Mouse (Mus musculus) liver, adult 2 months (tissue): ENCODE results near the gene Atp5mpl.

Source experiments
- CTCF ChIP-seq: fragments of 200-500 bp; IDR thresholded peaks from 2 replicates; pipeline ENCODE4 v1.5.1; 2011; ENCODE audit warnings: low read depth, low read length, control low read depth
- POLR2A ChIP-seq: fragments of 200-500 bp; IDR thresholded peaks from 2 replicates; pipeline ENCODE4 v1.6.1; 2011; ENCODE audit warnings: low read length, control low read depth; ENCODE audit not compliant: insufficient read depth; ENCODE audit errors: extremely low read depth

DNA sequence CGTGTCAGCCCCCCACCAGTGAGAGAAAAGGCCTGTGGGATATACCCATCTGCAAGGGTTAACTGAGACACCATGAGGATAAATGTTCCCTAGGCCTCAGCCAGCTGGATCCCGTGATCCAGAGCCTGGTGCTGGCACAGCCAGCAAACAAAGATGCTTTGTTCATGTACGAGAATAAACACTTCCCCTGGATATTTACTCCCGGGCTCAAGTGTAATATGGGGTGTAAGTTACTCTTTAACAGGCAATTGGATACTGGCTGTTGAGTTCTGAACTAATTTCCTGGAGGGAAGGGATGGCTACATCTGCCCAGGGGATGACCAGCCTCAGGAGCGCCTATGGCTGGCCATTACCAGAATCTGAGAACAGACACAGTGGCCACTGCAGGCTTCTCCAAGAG lies 15.1 kb downstream of the Atp5mpl start:
- TF ChIP-seq CTCF (no peak), POLR2A (no peak)
